Mouse (Mus musculus): ENCODE data around the gene Cadm4. TPM values are rescaled to one million over a fixed set of nuclear protein-coding genes. Genes with fewer than 3 reads are reported as not detected.

The Cadm4 gene
- polyA plus RNA-seq, 1 experiment: 66.4 TPM

DNA sequence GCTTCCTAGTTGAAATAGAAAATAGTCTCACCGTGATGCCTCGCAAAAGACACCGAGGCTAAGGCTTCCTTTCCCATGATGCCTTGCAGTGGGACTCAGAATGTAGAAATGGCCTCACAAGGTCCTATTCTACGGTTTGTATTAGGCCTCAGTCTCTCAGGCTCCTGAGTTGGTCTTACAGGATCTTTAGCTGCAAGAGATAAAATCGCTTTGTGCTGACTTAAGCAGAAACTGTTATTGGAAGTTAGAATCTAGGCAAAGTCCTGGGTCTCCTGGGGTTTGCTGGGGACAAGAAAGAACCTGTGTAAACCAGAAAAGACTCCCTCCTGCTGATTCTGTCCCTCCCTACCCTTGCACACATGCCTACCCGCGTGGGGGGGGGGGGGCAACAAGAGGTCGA lies 5.5 kb upstream of the Cadm4 start:
- WGBS: 73% methylated on average over 8 of the region's 8 CpGs
- TF ChIP-seq POLR2A (IDR thresholded peaks at IDR 0.05; ENCODE audit: low read depth, low read length): no peak
- TF ChIP-seq CTCF (conservative IDR thresholded peaks at IDR 0.05; ENCODE audit: insufficient read depth, insufficient read length, low read depth, low read length): no peak
- H3K4me3 ChIP-seq (ENCODE audit: insufficient read depth, low read depth, low read length): no peak overlapping the region
- DNase-seq: no peak
- H3K27me3 ChIP-seq (replicated peaks; ENCODE audit: control insufficient read depth, insufficient read depth, low read length): no peaks in the 10 kb centered on the region
- 0 out of 2 replicates have a peak, but pooled peaks cover 3% of the 10 kb centered on the region for H3K4me1 ChIP-seq (ENCODE audit: control insufficient read depth, insufficient read depth, low read length)
- H3K27ac ChIP-seq (ENCODE audit: insufficient read depth, low read depth, low read length): no peak overlapping the region
- no peaks in the 10 kb centered on the region for H3K36me3 ChIP-seq (ENCODE audit: control insufficient read depth, insufficient read depth, low read length)

DNA sequence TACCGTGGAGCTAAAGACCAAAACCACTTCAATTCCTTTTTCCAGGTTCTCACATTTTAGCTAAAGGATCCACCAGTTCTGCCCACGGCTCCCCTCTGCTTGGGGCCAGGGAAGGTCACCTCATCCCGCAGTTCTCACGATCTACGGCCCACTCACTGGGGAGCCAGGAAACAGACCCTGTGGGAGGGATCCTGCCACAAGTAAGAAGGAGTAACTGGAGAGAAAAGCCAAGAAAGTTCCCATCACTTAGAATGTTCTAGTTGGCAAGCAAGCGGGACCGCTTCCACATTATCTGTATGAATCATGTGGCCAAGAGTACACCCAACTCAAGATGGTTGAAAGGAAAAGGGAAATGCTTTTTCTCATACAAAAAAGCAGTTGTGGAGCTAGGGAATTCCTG lies 5.0 kb upstream of the Cadm4 start:
- H3K27ac ChIP-seq (ENCODE audit: insufficient read depth, low read depth, low read length): no peak overlapping the region

DNA sequence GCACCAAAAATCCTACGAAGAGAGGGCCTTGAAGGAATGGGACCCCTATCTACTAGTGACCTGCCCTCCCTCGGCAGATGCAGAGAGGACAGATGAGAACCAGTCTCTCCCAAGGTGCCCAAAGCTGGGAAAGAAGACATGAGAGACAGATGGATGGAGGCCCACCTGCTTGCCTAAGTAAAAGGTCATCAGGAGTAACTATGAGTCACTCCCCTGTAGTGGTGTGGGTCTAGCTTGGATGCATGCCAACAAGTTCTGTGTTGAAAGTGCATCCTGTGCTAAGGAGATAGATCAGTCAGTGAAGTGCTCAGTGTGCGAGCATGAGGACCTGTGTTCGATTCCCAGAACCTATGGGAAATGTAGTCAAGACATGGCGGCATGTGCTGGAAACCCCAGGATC lies 2.9 kb upstream of the Cadm4 start:
- DNase-seq: no peak
- TF ChIP-seq POLR2A (IDR thresholded peaks at IDR 0.05; ENCODE audit: low read depth, low read length): no peak
- TF ChIP-seq CTCF (conservative IDR thresholded peaks at IDR 0.05; ENCODE audit: insufficient read depth, insufficient read length, low read depth, low read length): no peak
- Histone ChIP-seq H3K27ac (ENCODE audit: insufficient read depth, low read depth, low read length) (no peak overlapping the region), H3K27me3 (replicated peaks; ENCODE audit: control insufficient read depth, insufficient read depth, low read length) (no peaks in the 10 kb centered on the region), H3K4me3 (ENCODE audit: insufficient read depth, low read depth, low read length) (no peak overlapping the region), H3K36me3 (ENCODE audit: control insufficient read depth, insufficient read depth, low read length) (no peaks in the 10 kb centered on the region), H3K4me1 (ENCODE audit: control insufficient read depth, insufficient read depth, low read length) (0 out of 2 replicates have a peak, but pooled peaks cover 4% of the 10 kb centered on the region)
- 87% methylated on average over 5 of the region's 5 CpGs for WGBS

More for the DNA sequence above, 5.0 kb upstream of the Cadm4 start:
- H3K27me3 ChIP-seq (replicated peaks; ENCODE audit: control insufficient read depth, insufficient read depth, low read length): no peaks in the 10 kb centered on the region
- no peaks in the 10 kb centered on the region for H3K36me3 ChIP-seq (ENCODE audit: control insufficient read depth, insufficient read depth, low read length)
- H3K4me3 ChIP-seq (ENCODE audit: insufficient read depth, low read depth, low read length): no peak overlapping the region
- DNase-seq: no peak
- TF ChIP-seq POLR2A (IDR thresholded peaks at IDR 0.05; ENCODE audit: low read depth, low read length): no peak
- no peak for TF ChIP-seq CTCF (conservative IDR thresholded peaks at IDR 0.05; ENCODE audit: insufficient read depth, insufficient read length, low read depth, low read length)
- 81% methylated on average over 7 of the region's 7 CpGs for WGBS
- H3K4me1 ChIP-seq (ENCODE audit: control insufficient read depth, insufficient read depth, low read length): 0 out of 2 replicates have a peak, but pooled peaks cover 4% of the 10 kb centered on the region

GRCm38 (mm10) chr7:24479685-24480084 lies 2.1 kb upstream of the Cadm4 start:
- DNase-seq: no peak
- TF ChIP-seq POLR2A (IDR thresholded peaks at IDR 0.05; ENCODE audit: low read depth, low read length) (no peak), CTCF (conservative IDR thresholded peaks at IDR 0.05; ENCODE audit: insufficient read depth, insufficient read length, low read depth, low read length) (no peak)
- 94% methylated on average over 2 of the region's 2 CpGs for WGBS
- Histone ChIP-seq H3K27ac (ENCODE audit: insufficient read depth, low read depth, low read length) (no peak overlapping the region), H3K27me3 (replicated peaks; ENCODE audit: control insufficient read depth, insufficient read depth, low read length) (no peaks in the 10 kb centered on the region), H3K4me3 (ENCODE audit: insufficient read depth, low read depth, low read length) (no peak overlapping the region), H3K36me3 (ENCODE audit: control insufficient read depth, insufficient read depth, low read length) (no peaks in the 10 kb centered on the region), H3K4me1 (ENCODE audit: control insufficient read depth, insufficient read depth, low read length) (0 out of 2 replicates have a peak, but pooled peaks cover 4% of the 10 kb centered on the region)

- Histone ChIP-seq H3K27ac (ENCODE audit: insufficient read depth, low read depth, low read length) (no peak overlapping the region), H3K36me3 (ENCODE audit: control insufficient read depth, insufficient read depth, low read length) (no peaks in the 10 kb centered on the region)
- TF ChIP-seq POLR2A (IDR thresholded peaks at IDR 0.05; ENCODE audit: low read depth, low read length) (no peak), CTCF (conservative IDR thresholded peaks at IDR 0.05; ENCODE audit: insufficient read depth, insufficient read length, low read depth, low read length) (no peak)
These were observed 1.5 kb upstream of the Cadm4 start for GRCm38 (mm10) chr7:24480121-24480941.

DNA sequence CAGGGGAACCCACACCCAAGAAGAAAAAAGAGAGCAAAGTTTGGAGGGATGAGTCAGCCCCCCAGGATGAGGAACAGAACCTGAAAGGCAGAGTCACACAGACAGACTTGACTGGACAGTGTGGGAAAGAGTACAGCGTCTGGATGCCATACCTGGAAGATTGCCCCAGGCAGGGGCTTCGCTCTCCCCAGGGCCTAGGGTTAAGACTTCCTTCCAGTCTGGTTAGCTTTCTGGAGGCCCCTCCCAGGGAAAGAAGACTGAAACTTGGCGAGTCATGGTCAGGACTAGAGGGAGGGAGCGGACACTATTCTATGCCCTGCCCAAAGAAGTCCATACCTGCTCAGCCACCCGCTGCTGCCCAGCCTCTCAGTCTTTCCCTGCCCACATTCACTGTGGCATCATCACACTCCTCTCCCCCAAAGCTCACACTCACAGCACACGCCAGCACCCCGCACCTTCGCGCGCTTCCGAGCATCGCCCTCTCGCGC lies 793 bp upstream of the Cadm4 start:
- 0 out of 2 replicates have a peak, but pooled peaks cover 4% of the 10 kb centered on the region for H3K4me1 ChIP-seq (ENCODE audit: control insufficient read depth, insufficient read depth, low read length)
- H3K27ac ChIP-seq (ENCODE audit: insufficient read depth, low read depth, low read length): no peak overlapping the region
- peak overlapping the region; percentile 55 for H3K4me3 ChIP-seq (ENCODE audit: insufficient read depth, low read depth, low read length)
- no peaks in the 10 kb centered on the region for H3K27me3 ChIP-seq (replicated peaks; ENCODE audit: control insufficient read depth, insufficient read depth, low read length)
- H3K36me3 ChIP-seq (ENCODE audit: control insufficient read depth, insufficient read depth, low read length): no peaks in the 10 kb centered on the region
- DNase-seq: no peak
- WGBS: 21% methylated on average over 14 of the region's 14 CpGs
- TF ChIP-seq CTCF (conservative IDR thresholded peaks at IDR 0.05; ENCODE audit: insufficient read depth, insufficient read length, low read depth, low read length): no peak
- no peak for TF ChIP-seq POLR2A (IDR thresholded peaks at IDR 0.05; ENCODE audit: low read depth, low read length)

More at GRCm38 (mm10) chr7:24480121-24480941, 1.5 kb upstream of the Cadm4 start:
- Histone ChIP-seq H3K4me1 (ENCODE audit: control insufficient read depth, insufficient read depth, low read length) (0 out of 2 replicates have a peak, but pooled peaks cover 4% of the 10 kb centered on the region), H3K4me3 (ENCODE audit: insufficient read depth, low read depth, low read length) (no peak overlapping the region), H3K27me3 (replicated peaks; ENCODE audit: control insufficient read depth, insufficient read depth, low read length) (no peaks in the 10 kb centered on the region)
- DNase-seq: no peak
- WGBS: 61% methylated on average over 18 of the region's 18 CpGs

All from kidney, adult 2 months (tissue).